Mouse (Mus musculus): ENCODE measurements around the gene Ipo7.
A peak's percentile ranks its signal among the peaks of the same experiment; 100 is the strongest.
"Not testable (repeated sequence)": the region's sequence is repeated elsewhere in the genome, so short reads cannot be mapped to it uniquely, and the experiment has no call there.

Gene Ipo7

GRCm38 (mm10) chr7:110023553-110023952 lies 5.5 kb downstream of the Ipo7 start:
- DNase-seq (ENCODE audit: low spot score in 2 of 2) = no peak

GRCm38 (mm10) chr7:110026594-110026993 lies 8.5 kb downstream of the Ipo7 start:
- DNase-seq (ENCODE audit: low spot score in 2 of 2) = no peak

- no peak for DNase-seq (ENCODE audit: low spot score in 2 of 2)
Measured at GRCm38 (mm10) chr7:110028826-110029225, 10.8 kb downstream of the Ipo7 start.

GRCm38 (mm10) chr7:110030342-110030741 lies 12.3 kb downstream of the Ipo7 start:
- no peak for DNase-seq (ENCODE audit: low spot score in 2 of 2)

- not testable (repeated sequence) for DNase-seq (ENCODE audit: low spot score in 2 of 2)
Measured at GRCm38 (mm10) chr7:110057723-110058122, 39.6 kb downstream of the Ipo7 start.

GRCm38 (mm10) chr7:110059092-110059785 lies 41.2 kb downstream of the Ipo7 start:
- no peak for DNase-seq (ENCODE audit: low spot score in 2 of 2)

- DNase-seq (ENCODE audit: low spot score in 2 of 2) = peak in 1 of 2 experiments; percentile 31
Measured at GRCm38 (mm10) chr7:110060106-110060668, 42.1 kb downstream of the Ipo7 start.

- no peak for DNase-seq (ENCODE audit: low spot score in 2 of 2)
Measured at GRCm38 (mm10) chr7:110060669-110061198, 42.7 kb downstream of the Ipo7 start.

- DNase-seq (ENCODE audit: low spot score in 2 of 2) = peak; percentile 100
Measured at GRCm38 (mm10) chr7:110061199-110061751, 43.2 kb downstream of the Ipo7 start, which contains the start of gene Zfp143. Zfp143 (plus strand) TSS chr7:110061217.

- DNase-seq (ENCODE audit: low spot score in 2 of 2) = peak; percentile 74 to 79
Measured at GRCm38 (mm10) chr7:110061752-110062273, 43.7 kb downstream of the Ipo7 start.

- DNase-seq (ENCODE audit: low spot score in 2 of 2) = no peak
Measured at GRCm38 (mm10) chr7:110063731-110064130, 45.7 kb downstream of the Ipo7 start.

GRCm38 (mm10) chr7:110069070-110069469 lies 51.0 kb downstream of the Ipo7 start:
- DNase-seq (ENCODE audit: low spot score in 2 of 2) = no peak

- DNase-seq (ENCODE audit: low spot score in 2 of 2) = no peak
Measured at GRCm38 (mm10) chr7:110078168-110078567, 60.1 kb downstream of the Ipo7 start.

GRCm38 (mm10) chr7:110083386-110084165 lies 65.5 kb downstream of the Ipo7 start:
- DNase-seq (ENCODE audit: low spot score in 2 of 2) = peak; percentile 9 to 38

- DNase-seq (ENCODE audit: low spot score in 2 of 2) = no peak
Measured at GRCm38 (mm10) chr7:110085217-110085616, 67.1 kb downstream of the Ipo7 start.

- no peak for DNase-seq (ENCODE audit: low spot score in 2 of 2)
Measured at GRCm38 (mm10) chr7:110087914-110088313, 69.8 kb downstream of the Ipo7 start.

- DNase-seq (ENCODE audit: low spot score in 2 of 2) = peak; percentile 26 to 47
Measured at GRCm38 (mm10) chr7:110091670-110092069, 73.6 kb downstream of the Ipo7 start.

- no peak for DNase-seq (ENCODE audit: low spot score in 2 of 2)
Measured at GRCm38 (mm10) chr7:110096332-110096731, 78.3 kb downstream of the Ipo7 start.

GRCm38 (mm10) chr7:110097106-110097793 lies 79.2 kb downstream of the Ipo7 start:
- DNase-seq (ENCODE audit: low spot score in 2 of 2) = no peak

- no peak for DNase-seq (ENCODE audit: low spot score in 2 of 2)
Measured at GRCm38 (mm10) chr7:110100854-110101253, 82.8 kb downstream of the Ipo7 start.

GRCm38 (mm10) chr7:110101266-110101665 lies 83.2 kb downstream of the Ipo7 start:
- DNase-seq (ENCODE audit: low spot score in 2 of 2) = no peak
